In genomic region chr7:100582235-100582634, GRCm38 (mm10) we compare ENCODE assay signal across 8 mouse cellular contexts. TPM values are rescaled to one million over a fixed set of nuclear protein-coding genes. Genes with fewer than 3 reads are reported as not detected.
A peak's percentile ranks its signal among the peaks of the same experiment; 100 is the strongest.
DNase-seq lines count a peak whose midpoint lies in the region; ATAC-seq and TF ChIP-seq lines count a peak whose summit lies in the region.

No protein-coding gene starts in this region.

- H3K9ac ChIP-seq in kidney, embryonic 14.5 days (ENCODE audit: low read depth, low read length), result peak overlapping the region; percentile 81; the same call in 1 of the 2 replicates
- peak overlapping the region; percentile 63 for H3K9ac ChIP-seq in hindbrain, postnatal 0 days (replicated peaks; ENCODE audit: low read length)
- H3K9ac ChIP-seq in midbrain, embryonic 16.5 days (ENCODE audit: low read depth, low read length), result peak overlapping the region; percentile 77

- peak overlapping the region; percentile 59 for H3K4me3 ChIP-seq in kidney, embryonic 14.5 days (ENCODE audit: low read length)
- H3K4me3 ChIP-seq in embryonic facial prominence, embryonic 10.5 days, result peak overlapping the region; percentile 70
- peak overlapping the region; percentile 49 for H3K4me3 ChIP-seq in hindbrain, postnatal 0 days (ENCODE audit: low read length)
- H3K4me3 ChIP-seq in midbrain, embryonic 16.5 days (ENCODE audit: low read depth, low read length), result peak overlapping the region; percentile 49

- no peaks in the 10 kb centered on the region for H3K4me1 ChIP-seq in kidney, embryonic 14.5 days (ENCODE audit: control insufficient read depth, insufficient read depth, low read length)
- peaks cover 3% of the 10 kb centered on the region for H3K4me1 ChIP-seq in embryonic facial prominence, embryonic 10.5 days
- no peaks in the 10 kb centered on the region for H3K4me1 ChIP-seq in hindbrain, postnatal 0 days (ENCODE audit: insufficient read depth, low read length)
- H3K4me1 ChIP-seq in midbrain, embryonic 16.5 days (ENCODE audit: control insufficient read depth, insufficient read depth, low read length), result peaks cover 9% of the 10 kb centered on the region

- no peak overlapping the region for H3K27ac ChIP-seq in kidney, embryonic 14.5 days (ENCODE audit: low read depth, low read length)
- H3K27ac ChIP-seq in embryonic facial prominence, embryonic 10.5 days (replicated peaks), result no peak overlapping the region
- H3K27ac ChIP-seq in hindbrain, postnatal 0 days, result peak overlapping the region; percentile 94
- peak overlapping the region; percentile 93 for H3K27ac ChIP-seq in midbrain, embryonic 16.5 days (ENCODE audit: low read length)

- H3K4me2 ChIP-seq in kidney, embryonic 14.5 days (replicated peaks; ENCODE audit: low read depth, low read length), result peak overlapping the region; percentile 68
- H3K4me2 ChIP-seq in hindbrain, postnatal 0 days (ENCODE audit: low read depth, low read length), result peak overlapping the region; percentile 73
- peak overlapping the region; percentile 58 for H3K4me2 ChIP-seq in midbrain, embryonic 16.5 days (ENCODE audit: low read length)

- no peak for TF ChIP-seq CTCF in hindbrain, postnatal 0 days (IDR thresholded peaks at IDR 0.05; ENCODE audit: low read depth)

- H3K36me3 ChIP-seq in kidney, embryonic 14.5 days (ENCODE audit: control insufficient read depth, insufficient read depth, low read length), result no peaks in the 10 kb centered on the region
- H3K36me3 ChIP-seq in embryonic facial prominence, embryonic 10.5 days (replicated peaks), result no peaks in the 10 kb centered on the region
- H3K36me3 ChIP-seq in hindbrain, postnatal 0 days (ENCODE audit: insufficient read depth, low read length), result no peaks in the 10 kb centered on the region
- no peaks in the 10 kb centered on the region for H3K36me3 ChIP-seq in midbrain, embryonic 16.5 days (ENCODE audit: control insufficient read depth, insufficient read depth, low read length)

- no peaks in the 10 kb centered on the region for H3K9me3 ChIP-seq in kidney, embryonic 14.5 days (ENCODE audit: control insufficient read depth, low read length)
- no peaks in the 10 kb centered on the region for H3K9me3 ChIP-seq in embryonic facial prominence, embryonic 10.5 days
- no peaks in the 10 kb centered on the region for H3K9me3 ChIP-seq in hindbrain, postnatal 0 days (ENCODE audit: low read length)
- no peaks in the 10 kb centered on the region for H3K9me3 ChIP-seq in midbrain, embryonic 16.5 days (replicated peaks; ENCODE audit: control insufficient read depth, low read length, poor library complexity, severe bottlenecking)

- no peaks in the 10 kb centered on the region for H3K27me3 ChIP-seq in kidney, embryonic 14.5 days (ENCODE audit: control insufficient read depth, insufficient read depth, low read length)
- no peaks in the 10 kb centered on the region for H3K27me3 ChIP-seq in embryonic facial prominence, embryonic 10.5 days (replicated peaks; ENCODE audit: low read depth, poor library complexity, severe bottlenecking)
- H3K27me3 ChIP-seq in hindbrain, postnatal 0 days (ENCODE audit: insufficient read depth, low read length), result no peaks in the 10 kb centered on the region
- no peaks in the 10 kb centered on the region for H3K27me3 ChIP-seq in midbrain, embryonic 16.5 days (ENCODE audit: control insufficient read depth, insufficient read depth, low read depth, low read length)

- ATAC-seq in kidney, embryonic 14.5 days (ENCODE audit: low FRiP score, low TSS enrichment), result no peak
- ATAC-seq in hindbrain, postnatal 0 days, result no peak
- no peak for ATAC-seq in midbrain, embryonic 16.5 days

- 38% methylated on average over 7 of the region's 7 CpGs for WGBS in kidney, embryonic 14.5 days
- 41% methylated on average over 7 of the region's 7 CpGs for WGBS in embryonic facial prominence, embryonic 10.5 days
- WGBS in hindbrain, postnatal 0 days, result 37% methylated on average over 7 of the region's 7 CpGs
- WGBS in midbrain, embryonic 16.5 days, result 35% methylated on average over 7 of the region's 7 CpGs

- DNase-seq in kidney, adult 18-20 months, result no peak
- no peak for DNase-seq in embryonic facial prominence, embryonic 10.5 days (ENCODE audit: low spot score)
- DNase-seq in hindbrain, postnatal 0 days (ENCODE audit: low spot score), result no peak
- no peak for DNase-seq in urinary bladder, postnatal 4 days (ENCODE audit: low spot score in 2 of 2)
- DNase-seq in cerebellum, postnatal 10 days, result no peak
- DNase-seq in spleen, postnatal 36 days (ENCODE audit: low spot score in 2 of 2), result no peak

RNA-seq across cellular contexts. Expression of gene Rab6a, which starts 25.0 kb away (rescaled TPM):
- polyA plus RNA-seq in kidney, embryonic 14.5 days (2014; fragmentation: Nextera tagmentation; extraction: Ambion mirVana), result 100 and 120 TPM in 2 replicates
- polyA plus RNA-seq in embryonic facial prominence, embryonic 10.5 days (2016; fragmentation: Nextera tagmentation; extraction: Ambion mirVana), result 92.1 and 92.3 TPM in 2 replicates
- 241 and 270 TPM in 2 replicates for total RNA-seq in hindbrain, postnatal 0 days (2014; rRNA removed)
- polyA plus RNA-seq in hindbrain, postnatal 0 days (2015; fragmentation: Nextera tagmentation; extraction: Ambion mirVana), result 323 and 336 TPM in 2 replicates
- 286 and 294 TPM in 2 replicates for polyA plus RNA-seq in midbrain, embryonic 16.5 days (2015; fragmentation: Nextera tagmentation; extraction: Ambion mirVana)

RNA-seq across cellular contexts. Expression of gene Mrpl48, which starts 25.9 kb away (rescaled TPM):
- 91.3 and 95.4 TPM in 2 replicates for polyA plus RNA-seq in kidney, embryonic 14.5 days (2014; fragmentation: Nextera tagmentation; extraction: Ambion mirVana)
- polyA plus RNA-seq in embryonic facial prominence, embryonic 10.5 days (2016; fragmentation: Nextera tagmentation; extraction: Ambion mirVana), result 56.6 and 58.2 TPM in 2 replicates
- total RNA-seq in hindbrain, postnatal 0 days (2014; rRNA removed), result 26.8 and 29.8 TPM in 2 replicates
- polyA plus RNA-seq in hindbrain, postnatal 0 days (2015; fragmentation: Nextera tagmentation; extraction: Ambion mirVana), result 97.5 and 100 TPM in 2 replicates
- polyA plus RNA-seq in midbrain, embryonic 16.5 days (2015; fragmentation: Nextera tagmentation; extraction: Ambion mirVana), result 89.4 and 94.0 TPM in 2 replicates

RNA-seq across cellular contexts. Expression of gene Coa4, which starts 45.4 kb away (rescaled TPM):
- polyA plus RNA-seq in kidney, embryonic 14.5 days (2014; fragmentation: Nextera tagmentation; extraction: Ambion mirVana), result 23.8 and 27.1 TPM in 2 replicates
- 17.8 and 19.3 TPM in 2 replicates for polyA plus RNA-seq in embryonic facial prominence, embryonic 10.5 days (2016; fragmentation: Nextera tagmentation; extraction: Ambion mirVana)
- 2.8 and 7.6 TPM in 2 replicates for total RNA-seq in hindbrain, postnatal 0 days (2014; rRNA removed)
- polyA plus RNA-seq in hindbrain, postnatal 0 days (2015; fragmentation: Nextera tagmentation; extraction: Ambion mirVana), result 4.9 and 6.2 TPM in 2 replicates
- polyA plus RNA-seq in midbrain, embryonic 16.5 days (2015; fragmentation: Nextera tagmentation; extraction: Ambion mirVana), result 15.7 and 17.2 TPM in 2 replicates

Comparison
In these comparisons a context has a peak if more than half of its experiments do, and no peak if none do; other contexts are left out.
1. H3K27ac ChIP-seq: peak in hindbrain, postnatal 0 days (single experiment) and midbrain, embryonic 16.5 days (single experiment); none in kidney, embryonic 14.5 days (single experiment) and embryonic facial prominence, embryonic 10.5 days (single experiment).
2. Peak in every context shown above with its lines, with median percentiles within 50 percentile points of each other: H3K4me2 ChIP-seq, H3K4me3 ChIP-seq and H3K9ac ChIP-seq.